Mouse (Mus musculus) cerebellum, adult 8-10 months (tissue): ENCODE data around the gene Rabif.
A peak's percentile ranks its signal among the peaks of the same experiment; 100 is the strongest.

Experiments
- DNase-seq: peaks from one replicate; pipeline ENCODE4 v3.0.0; 2022

The Rabif gene

DNA sequence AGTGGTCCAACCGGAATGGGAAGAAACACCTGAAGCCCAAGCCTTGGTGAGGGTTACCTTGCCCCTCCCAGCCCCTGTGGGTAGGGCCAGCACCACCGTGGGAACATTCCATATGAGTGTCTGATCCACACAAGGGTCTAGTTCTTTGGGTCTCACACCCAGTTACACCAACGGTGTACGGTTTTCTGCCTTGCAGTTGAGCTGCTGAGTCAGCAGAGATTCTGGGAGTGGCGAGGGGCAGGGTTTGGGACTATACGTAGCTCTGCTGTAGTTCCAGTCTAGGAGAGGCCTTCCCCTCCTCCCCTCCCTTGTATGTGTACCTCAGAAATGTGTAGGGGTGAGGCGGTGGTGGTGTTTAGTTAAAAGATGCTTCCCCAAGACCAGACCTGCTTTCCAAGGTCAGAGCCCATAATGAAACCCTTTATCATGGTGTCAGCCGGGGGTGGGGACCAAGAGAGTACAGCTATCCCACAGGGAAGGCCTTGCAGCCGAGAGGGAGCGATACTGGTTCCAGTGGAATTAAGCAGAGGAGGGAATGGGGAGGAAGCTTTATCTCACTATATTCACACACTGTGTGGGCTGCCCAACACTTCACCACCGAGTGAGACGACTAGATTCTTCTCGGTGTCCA lies 60.9 kb downstream of the Rabif start:
- DNase-seq: no peak

DNA sequence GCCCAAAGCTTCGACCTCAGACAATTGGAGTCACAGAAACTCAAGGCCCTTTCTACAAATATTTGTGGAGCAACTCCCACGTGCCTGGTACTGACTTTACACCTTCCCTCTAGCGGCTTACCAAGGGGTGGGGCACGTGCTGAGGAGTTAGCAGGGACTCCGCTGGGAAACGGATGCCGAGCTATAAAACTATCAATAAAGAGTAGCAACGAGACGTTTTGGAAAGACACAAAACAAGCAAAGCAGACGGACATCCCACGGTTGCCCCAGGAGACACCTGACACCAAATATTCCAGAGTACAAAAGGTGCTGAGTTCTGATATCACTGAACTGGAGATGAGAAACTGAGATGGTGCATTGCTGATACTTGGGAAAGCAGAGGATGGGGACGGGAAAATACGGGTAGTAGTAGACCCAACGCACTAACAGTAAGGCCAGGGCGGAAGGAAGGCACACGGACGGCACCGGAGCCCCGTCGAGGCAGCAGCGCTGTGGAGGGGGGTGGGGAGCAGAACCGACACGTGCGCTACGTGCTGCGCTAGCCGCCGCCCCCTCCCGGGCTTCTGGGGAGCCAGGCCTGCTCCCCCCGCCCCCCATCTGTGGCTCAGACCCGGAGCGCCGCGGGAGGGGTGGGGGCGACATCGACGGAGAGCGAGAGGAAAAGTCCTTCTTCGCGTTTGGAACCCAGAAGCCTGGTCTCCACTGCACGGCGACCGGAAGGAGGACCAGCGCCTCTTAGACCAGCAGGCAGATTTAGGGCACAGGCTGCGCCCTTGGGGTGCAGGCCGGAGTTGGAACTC lies 61.6 kb downstream of the Rabif start:
- peak; percentile 22 for DNase-seq

DNA sequence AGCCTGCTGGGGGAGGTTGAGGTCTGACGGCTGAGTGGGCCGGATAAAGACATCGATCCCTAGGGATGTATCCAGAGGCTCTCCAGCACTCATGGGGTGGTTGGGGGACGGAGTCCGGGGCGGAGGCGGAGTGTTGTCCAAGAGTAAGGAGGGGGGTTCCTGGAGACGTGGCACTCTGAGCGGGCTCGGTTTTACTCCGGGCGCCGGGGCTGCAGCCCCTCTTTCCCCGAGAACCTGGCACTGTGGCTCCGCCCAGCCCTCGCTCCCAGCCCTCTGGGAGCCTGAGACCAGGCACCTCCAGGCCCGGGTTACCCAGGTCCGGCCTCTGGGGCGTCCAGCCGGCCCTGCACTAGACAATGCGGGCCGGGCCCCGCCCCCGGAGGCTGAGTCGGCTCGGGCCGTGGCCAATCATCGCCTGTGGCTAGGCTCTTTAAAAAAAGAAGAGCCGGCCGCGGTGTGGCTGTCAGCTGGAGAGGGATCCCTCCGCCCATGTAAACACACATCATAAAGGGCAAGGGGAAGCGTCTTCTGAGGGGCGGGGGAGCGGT lies 62.3 kb downstream of the Rabif start:
- DNase-seq: peak; percentile 95
